Mouse (Mus musculus) 416B (cell line): ENCODE results near the gene Armc6.
A peak's percentile ranks its signal among the peaks of the same experiment; 100 is the strongest.

Experiments used
- DNase-seq: peaks from one replicate; pipeline ENCODE4 v3.0.0; 2011; ENCODE audit warnings: low read depth

Gene Armc6

DNA sequence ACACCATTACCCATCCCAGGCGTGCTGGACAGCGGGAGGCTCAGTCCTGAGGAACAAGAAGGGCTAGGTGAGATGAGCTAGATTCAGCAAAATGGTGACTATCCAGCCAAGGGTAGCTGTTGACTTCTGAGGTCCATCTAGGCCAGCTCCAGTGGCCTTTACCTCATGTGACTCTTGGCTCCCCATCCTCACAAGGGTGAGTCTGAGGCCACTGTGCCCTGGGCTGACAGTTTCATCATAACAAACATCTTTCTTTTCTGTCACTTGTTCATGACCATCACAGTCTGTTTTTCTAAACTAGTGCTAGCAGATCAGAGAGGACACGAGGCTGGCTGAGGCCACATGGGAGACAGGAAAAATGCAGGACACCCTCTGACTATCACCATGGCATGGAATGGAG lies 40.1 kb downstream of the Armc6 start:
- DNase-seq: no peak

GRCm38 (mm10) chr8:70193238-70193637 lies 41.0 kb downstream of the Armc6 start:
- DNase-seq: no peak

DNA sequence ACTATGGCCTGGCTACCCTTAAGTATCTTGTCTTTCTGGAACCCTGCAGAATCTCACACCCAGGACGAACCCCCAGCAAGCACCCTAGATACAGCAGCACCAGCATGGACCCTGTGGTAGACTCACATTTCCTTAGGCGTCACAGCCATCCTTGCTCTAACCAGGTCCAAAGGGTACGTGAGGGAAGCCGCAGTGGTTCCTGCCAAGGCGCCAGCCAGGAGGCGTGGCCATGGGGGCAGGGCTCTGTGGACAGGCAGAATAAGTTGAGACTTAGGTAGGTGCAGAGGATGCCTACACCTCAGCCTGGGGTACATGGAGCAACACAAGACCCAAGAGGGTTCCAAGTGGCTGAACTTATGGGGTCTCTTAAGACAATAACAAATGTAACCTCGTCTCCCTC lies 45.6 kb downstream of the Armc6 start:
- DNase-seq: no peak

DNA sequence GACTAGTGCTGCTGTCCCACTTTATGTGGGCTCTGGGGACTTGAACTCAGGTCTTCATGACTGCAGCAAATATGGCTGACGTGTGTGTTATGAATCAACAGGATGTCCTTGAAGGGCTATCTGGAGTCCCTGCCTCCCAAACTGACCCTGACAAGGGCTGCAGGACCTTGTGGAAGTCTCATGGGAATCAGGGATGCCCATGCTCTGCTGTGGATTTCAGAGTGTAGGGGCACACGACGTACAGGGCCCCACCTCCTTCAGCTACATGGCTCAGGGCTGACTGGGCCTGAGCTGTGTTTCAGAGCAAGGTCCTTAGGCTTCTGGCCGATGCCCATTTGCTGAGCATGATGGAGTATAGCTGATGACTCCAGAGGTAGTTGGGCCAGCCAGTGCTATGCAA lies 51.1 kb downstream of the Armc6 start:
- DNase-seq: no peak

DNA sequence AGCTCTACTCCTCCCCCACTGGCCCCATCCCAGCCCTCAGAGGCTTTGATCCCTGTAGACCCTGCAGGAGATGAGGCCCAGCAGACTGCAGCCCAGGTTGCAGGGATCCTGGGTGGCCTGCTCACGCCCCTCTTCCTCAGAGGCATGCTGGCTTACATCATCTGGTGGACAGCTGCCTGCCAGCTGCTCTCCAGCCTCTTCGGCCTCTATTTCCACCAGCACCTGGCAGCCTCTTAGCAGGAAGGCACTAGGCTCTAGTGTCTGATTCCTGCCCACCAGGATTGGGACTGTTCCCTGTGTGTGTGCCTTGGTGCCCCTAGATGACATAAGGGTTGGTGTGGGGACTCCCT lies 52.4 kb downstream of the Armc6 start:
- no peak for DNase-seq

- DNase-seq: no peak
These were observed 52.9 kb downstream of the Armc6 start for GRCm38 (mm10) chr8:70181212-70181902.

DNA sequence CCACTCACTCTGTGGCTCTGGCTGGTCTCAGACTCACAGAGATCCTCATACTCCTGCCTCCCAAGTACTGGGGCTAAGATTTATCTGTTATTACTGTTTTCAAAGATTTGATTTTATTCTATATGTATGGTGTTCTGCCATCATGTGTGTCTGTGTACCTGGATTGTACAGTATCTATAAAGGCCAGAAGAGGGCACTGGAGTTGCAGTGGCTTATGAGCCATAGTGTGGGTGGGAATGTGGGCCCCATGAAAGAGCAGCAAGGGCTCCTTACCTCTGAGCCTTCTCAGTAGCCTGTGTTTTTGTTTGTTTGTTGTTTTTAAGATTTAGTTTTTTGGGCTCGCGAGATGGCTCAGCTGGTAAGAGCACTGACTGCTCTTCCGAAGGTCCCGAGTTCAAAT lies 55.2 kb downstream of the Armc6 start:
- DNase-seq: peak; percentile 58

- DNase-seq: no peak
These were observed 56.0 kb downstream of the Armc6 start for GRCm38 (mm10) chr8:70178231-70178630.

DNA sequence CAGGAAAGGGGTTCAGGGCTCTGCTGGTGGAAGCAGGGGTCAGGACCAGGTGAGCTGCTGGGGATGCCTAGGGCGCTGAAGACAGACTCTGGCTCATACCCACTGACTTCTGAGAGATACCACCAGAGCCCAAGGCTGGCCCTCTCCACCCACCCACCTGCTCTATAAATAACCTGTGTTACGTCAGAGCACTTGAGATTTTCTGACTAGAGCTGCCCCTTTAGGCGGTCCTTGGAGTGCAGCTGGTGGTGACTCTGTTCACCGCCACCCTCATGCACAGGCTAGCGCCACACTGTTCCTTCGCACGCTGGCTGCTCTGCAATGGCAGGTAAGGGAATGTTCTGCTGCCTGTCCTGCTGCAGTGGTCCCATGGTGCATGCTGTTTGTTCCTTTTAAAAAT lies 60.2 kb downstream of the Armc6 start:
- no peak for DNase-seq

DNA sequence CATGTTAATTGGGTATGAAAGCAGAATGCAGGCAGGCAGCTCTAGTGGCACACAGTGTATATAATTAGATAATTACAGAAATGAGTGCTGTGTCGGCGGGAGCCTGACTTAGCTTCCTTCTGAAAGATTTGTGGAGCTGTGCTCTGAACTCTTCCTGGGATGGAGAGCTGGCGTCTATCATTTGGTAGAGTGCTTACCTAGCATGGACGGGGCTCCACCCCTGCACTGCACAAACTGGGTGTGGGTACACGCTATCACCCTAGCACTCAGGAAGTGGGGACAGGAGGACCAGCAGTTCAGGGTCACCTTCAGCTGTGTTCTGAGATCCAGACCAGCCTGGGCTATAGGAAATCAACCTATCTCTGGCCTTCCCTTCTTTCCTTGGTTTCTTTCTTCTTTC lies 60.9 kb downstream of the Armc6 start:
- no peak for DNase-seq

- DNase-seq: peak; percentile 97
These were observed 62.1 kb downstream of the Armc6 start, which contains the start of gene Tmem161a for GRCm38 (mm10) chr8:70172043-70172681. Tmem161a (plus strand) TSS chr8:70172356.

- no peak for DNase-seq
These were observed 63.0 kb downstream of the Armc6 start for GRCm38 (mm10) chr8:70171240-70171639.

DNA sequence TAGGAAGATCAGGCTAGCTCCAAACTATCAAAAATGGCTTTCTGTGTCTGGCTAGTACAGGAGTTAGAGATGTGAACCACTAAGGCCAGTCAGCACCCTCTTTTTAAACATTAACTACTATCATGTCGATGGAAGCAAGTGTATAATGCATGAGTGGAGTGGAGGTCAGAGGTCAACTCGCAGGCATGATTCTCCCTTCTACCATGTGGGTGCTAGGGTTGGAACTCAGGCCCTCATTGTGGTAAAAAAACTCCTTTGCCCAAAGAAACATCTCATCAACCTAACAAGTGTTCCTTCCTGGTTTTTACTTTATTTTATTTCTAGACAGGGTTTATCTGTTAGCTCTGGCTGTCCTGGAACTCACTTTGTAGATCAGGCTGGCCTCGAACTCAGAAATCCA lies 63.5 kb downstream of the Armc6 start:
- DNase-seq: no peak
